Mouse (Mus musculus): ENCODE measurements around the gene Hist2h4. TPM values are rescaled to one million over a fixed set of nuclear protein-coding genes. Genes with fewer than 3 reads are reported as not detected.
"Not testable (repeated sequence)": the region's sequence is repeated elsewhere in the genome, so short reads cannot be mapped to it uniquely, and the experiment has no call there.

Gene Hist2h4
- polyA plus RNA-seq, 1 experiment from 2014 or later: 44.8 TPM

GRCm38 (mm10) chr3:96290727-96291126 lies 27.6 kb upstream of the Hist2h4 start:
- DNase-seq; H3K36me3 ChIP-seq; H3K4me3 ChIP-seq (replicated peaks); H3K27ac ChIP-seq; ATAC-seq (ENCODE audit: low read depth); H3K27me3 ChIP-seq; H3K9me3 ChIP-seq (replicated peaks); H3K4me2 ChIP-seq; H3K4me1 ChIP-seq (replicated peaks); H3K9ac ChIP-seq: not testable (repeated sequence)
- WGBS (ENCODE audit: insufficient replicate concordance): 72% methylated on average over 3 of the region's 3 CpGs

DNA sequence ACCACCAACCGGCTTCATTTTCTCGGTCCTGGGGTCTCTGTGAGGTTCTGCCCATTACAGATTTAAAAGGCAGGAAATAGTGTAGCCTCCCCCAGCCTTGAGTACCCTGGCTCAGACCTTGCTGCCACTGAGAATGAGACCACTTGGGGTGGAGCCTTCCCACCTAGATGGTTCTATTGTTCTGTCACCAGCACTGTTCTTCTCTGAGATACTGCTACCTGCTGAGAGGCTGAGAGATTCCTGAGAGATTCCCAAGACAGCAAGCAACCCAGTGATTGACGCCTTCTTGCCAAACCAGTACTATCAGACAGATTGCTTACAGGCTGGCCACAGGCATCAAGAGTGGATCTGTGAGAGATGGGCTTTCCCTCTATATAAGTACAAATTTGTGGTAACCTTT lies 26.1 kb upstream of the Hist2h4 start:
- Histone ChIP-seq H3K9ac (no peak overlapping the region), H3K4me1 (replicated peaks) (0 out of 2 replicates have a peak, but pooled peaks cover under 1% of the 10 kb centered on the region), H3K4me3 (replicated peaks) (no peak overlapping the region), H3K4me2 (no peak overlapping the region), H3K36me3 (no peaks in the 10 kb centered on the region), H3K27ac (no peak overlapping the region), H3K27me3 (peaks cover 13% of the 10 kb centered on the region), H3K9me3 (replicated peaks) (no peaks in the 10 kb centered on the region)
- WGBS (ENCODE audit: insufficient replicate concordance): 58% methylated on average over 3 of the region's 3 CpGs
- ATAC-seq (ENCODE audit: low read depth): no peak
- no peak for DNase-seq

GRCm38 (mm10) chr3:96287334-96287733 lies 24.2 kb upstream of the Hist2h4 start:
- not testable (repeated sequence) for H3K4me1 ChIP-seq (replicated peaks); H3K9me3 ChIP-seq (replicated peaks)

DNA sequence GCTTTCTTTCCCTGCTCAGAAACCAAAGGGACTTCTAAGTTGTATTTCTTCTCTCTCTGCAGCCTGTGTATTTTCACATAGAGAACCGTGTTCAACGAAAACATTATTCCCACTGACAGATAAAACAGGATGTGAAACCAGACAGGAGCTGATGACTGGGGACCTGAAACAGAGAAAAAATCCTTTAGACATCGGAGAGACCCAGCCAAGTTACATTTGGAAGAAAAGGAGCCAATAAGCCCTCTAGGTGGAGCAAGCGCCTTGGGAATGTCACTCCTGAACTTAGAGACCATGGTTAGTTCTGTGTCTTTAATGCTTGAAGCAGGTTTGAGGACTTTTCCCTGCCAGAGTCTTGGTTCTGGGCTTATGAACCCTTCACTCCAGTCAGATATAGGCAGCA lies 21.3 kb upstream of the Hist2h4 start:
- Histone ChIP-seq H3K9me3 (replicated peaks) (no peaks in the 10 kb centered on the region), H3K4me1 (replicated peaks) (0 out of 2 replicates have a peak, but pooled peaks cover 6% of the 10 kb centered on the region), H3K4me2 (peak overlapping the region; percentile 28), H3K36me3 (no peaks in the 10 kb centered on the region), H3K4me3 (replicated peaks) (no peak overlapping the region), H3K27me3 (peaks cover 39% of the 10 kb centered on the region), H3K27ac (no peak overlapping the region), H3K9ac (no peak overlapping the region)
- DNase-seq (no peak), ATAC-seq (ENCODE audit: low read depth) (no peak)
- 19% methylated on average over 4 of the region's 4 CpGs for WGBS (ENCODE audit: insufficient replicate concordance)

More at GRCm38 (mm10) chr3:96287334-96287733, 24.2 kb upstream of the Hist2h4 start:
- peaks cover 27% of the 10 kb centered on the region for H3K27me3 ChIP-seq
- H3K36me3 ChIP-seq; DNase-seq; H3K4me2 ChIP-seq; H3K9ac ChIP-seq; H3K4me3 ChIP-seq (replicated peaks); ATAC-seq (ENCODE audit: low read depth); H3K27ac ChIP-seq: not testable (repeated sequence)
- 80% methylated on average over 11 of the region's 11 CpGs for WGBS (ENCODE audit: insufficient replicate concordance)

- no peak overlapping the region for H3K4me3 ChIP-seq (replicated peaks)
- WGBS (ENCODE audit: insufficient replicate concordance): 46% methylated on average over 6 of the region's 6 CpGs
- no peak overlapping the region for H3K27ac ChIP-seq
- no peak overlapping the region for H3K4me2 ChIP-seq
- H3K4me1 ChIP-seq (replicated peaks): peaks cover 26% of the 10 kb centered on the region
- no peak overlapping the region for H3K9ac ChIP-seq
- H3K36me3 ChIP-seq: no peaks in the 10 kb centered on the region
- no peak for ATAC-seq (ENCODE audit: low read depth)
- H3K9me3 ChIP-seq (replicated peaks): no peaks in the 10 kb centered on the region
- DNase-seq: no peak
- H3K27me3 ChIP-seq: peaks cover 37% of the 10 kb centered on the region
These were observed 17.5 kb upstream of the Hist2h4 start for GRCm38 (mm10) chr3:96280660-96281059.

DNA sequence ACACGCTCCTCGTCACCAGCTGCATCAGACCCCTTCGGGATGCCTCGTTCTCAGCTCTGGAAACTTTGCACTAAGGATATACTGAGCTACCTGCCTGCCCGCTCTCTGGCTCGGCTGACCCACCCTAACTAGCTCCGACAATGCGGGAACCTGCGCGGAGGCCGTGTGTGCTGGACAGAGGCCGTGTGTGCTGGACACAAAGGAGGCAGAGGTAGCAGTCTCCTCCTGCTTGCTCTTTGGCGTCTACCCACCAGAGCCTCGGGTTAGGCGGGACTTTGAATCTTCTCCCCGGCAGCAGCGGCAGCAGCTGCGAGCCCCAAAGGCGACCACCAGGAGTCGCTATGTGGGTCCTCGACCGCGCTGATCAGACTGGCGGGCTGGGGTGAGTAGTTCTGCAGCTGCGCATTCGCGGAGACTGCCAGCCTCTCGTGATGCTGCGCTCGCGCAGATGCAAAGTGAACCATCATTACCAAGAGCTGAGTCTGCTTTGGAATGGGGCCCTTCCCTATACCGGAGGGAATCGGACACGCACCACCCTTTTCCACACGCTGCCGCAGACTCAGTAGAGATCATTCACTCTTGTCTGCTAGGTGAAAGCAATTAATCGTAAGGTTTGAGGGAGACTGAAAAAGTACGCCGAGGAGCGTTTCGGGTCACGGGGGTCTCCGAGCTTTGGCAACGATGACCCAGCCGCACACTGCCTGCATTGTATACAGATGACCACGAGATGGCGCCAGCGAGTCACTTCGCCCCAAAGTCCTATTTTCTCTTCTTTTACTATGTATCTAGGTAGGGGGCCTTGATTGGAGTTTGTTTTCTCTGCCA lies 14.9 kb upstream of the Hist2h4 start:
- Histone ChIP-seq H3K27ac (peak overlapping the region; percentile 86), H3K27me3 (peaks cover 21% of the 10 kb centered on the region), H3K4me2 (peak overlapping the region; percentile 97), H3K4me1 (replicated peaks) (peaks cover 28% of the 10 kb centered on the region), H3K4me3 (replicated peaks) (peak overlapping the region; percentile 70), H3K9me3 (replicated peaks) (no peaks in the 10 kb centered on the region), H3K36me3 (no peaks in the 10 kb centered on the region), H3K9ac (peak overlapping the region; percentile 84)
- peak; percentile 90 for ATAC-seq (ENCODE audit: low read depth)
- DNase-seq: peak; percentile 87
- WGBS (ENCODE audit: insufficient replicate concordance): under 1% methylated on average over 49 of the region's 49 CpGs

- no peaks in the 10 kb centered on the region for H3K9me3 ChIP-seq (replicated peaks)
- H3K4me1 ChIP-seq (replicated peaks): peaks cover 28% of the 10 kb centered on the region
- H3K27ac ChIP-seq: peak overlapping the region; percentile 86
- H3K27me3 ChIP-seq: peaks cover 18% of the 10 kb centered on the region
- peak; percentile 69 for ATAC-seq (ENCODE audit: low read depth)
- H3K4me3 ChIP-seq (replicated peaks): peak overlapping the region; percentile 70
- WGBS (ENCODE audit: insufficient replicate concordance): 11% methylated on average over 8 of the region's 8 CpGs
- H3K4me2 ChIP-seq: peak overlapping the region; percentile 97
- DNase-seq: peak; percentile 66
- H3K9ac ChIP-seq: peak overlapping the region; percentile 84
- H3K36me3 ChIP-seq: no peaks in the 10 kb centered on the region
These were observed 14.3 kb upstream of the Hist2h4 start for GRCm38 (mm10) chr3:96277428-96277799.

DNA sequence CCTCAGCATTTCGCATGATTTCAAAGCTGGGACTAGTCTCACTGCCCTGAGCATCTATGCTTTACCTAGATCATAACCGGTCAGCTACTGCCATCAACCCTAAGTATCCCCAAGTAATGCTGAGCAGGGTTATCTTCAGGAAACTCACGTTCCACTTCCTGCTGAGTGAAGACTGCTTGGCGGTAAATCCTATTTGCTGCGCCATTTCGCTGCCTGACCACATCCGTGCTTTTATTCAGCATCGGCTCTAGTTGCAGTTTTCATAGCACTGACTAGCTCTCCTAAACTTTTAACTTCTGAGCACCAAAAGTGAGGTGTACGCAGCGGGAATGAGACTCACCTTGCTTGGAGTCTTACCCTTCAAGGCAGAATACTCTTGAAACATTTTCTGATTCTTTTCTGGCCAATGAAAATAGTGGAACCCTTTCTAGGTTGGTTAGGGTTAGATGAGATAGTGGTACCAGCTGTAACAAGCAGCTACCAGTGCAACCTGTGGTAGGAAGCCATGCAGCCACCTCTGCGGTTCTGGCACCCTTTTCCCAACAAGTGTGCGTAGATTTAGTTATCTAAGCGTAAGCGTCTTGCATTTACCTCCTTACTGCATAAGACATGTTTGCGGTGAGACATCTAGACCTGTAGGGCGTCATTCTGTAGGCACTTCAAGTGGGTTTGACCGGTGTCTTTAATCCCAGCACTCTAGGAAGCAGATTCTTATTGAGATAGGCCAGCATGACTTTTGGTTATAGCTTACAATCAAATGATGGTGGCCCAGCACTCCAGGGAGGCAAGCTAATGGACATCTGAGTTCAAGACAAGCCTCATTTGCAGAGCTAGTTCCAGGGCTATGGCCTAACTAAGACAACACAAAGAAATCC lies 10.7 kb upstream of the Hist2h4 start:
- ATAC-seq (ENCODE audit: low read depth) (no peak), DNase-seq (peak; percentile 49)
- Histone ChIP-seq H3K4me3 (replicated peaks) (no peak overlapping the region), H3K9me3 (replicated peaks) (no peaks in the 10 kb centered on the region), H3K4me2 (no peak overlapping the region), H3K36me3 (no peaks in the 10 kb centered on the region), H3K27ac (0 out of 2 replicates have a peak overlapping the region, but pooled peaks have one; percentile 21), H3K9ac (0 out of 2 replicates have a peak overlapping the region, but pooled peaks have one; percentile 15), H3K27me3 (peaks cover 5% of the 10 kb centered on the region; the same call in 1 of the 2 replicates), H3K4me1 (replicated peaks) (peaks cover 31% of the 10 kb centered on the region)
- WGBS (ENCODE audit: insufficient replicate concordance): 50% methylated on average over 17 of the region's 17 CpGs

- no peaks in the 10 kb centered on the region for H3K36me3 ChIP-seq
- under 1% methylated on average over 45 of the region's 45 CpGs for WGBS (ENCODE audit: insufficient replicate concordance)
- ATAC-seq (ENCODE audit: low read depth): peak; percentile 85
- peak within 1 kb of the TSS; percentile 92 for H3K9ac ChIP-seq
- H3K27ac ChIP-seq: peak within 1 kb of the TSS; percentile 100
- peak within 1 kb of the TSS; percentile 66 for H3K4me3 ChIP-seq (replicated peaks)
- H3K27me3 ChIP-seq: peaks cover 5% of the 10 kb centered on the region; the same call in 1 of the 2 replicates
- H3K4me2 ChIP-seq: peak within 1 kb of the TSS; percentile 82
- no peaks in the 10 kb centered on the region for H3K9me3 ChIP-seq (replicated peaks)
- DNase-seq: peak; percentile 90
- peaks cover 45% of the 10 kb centered on the region for H3K4me1 ChIP-seq (replicated peaks)
These were observed 6.7 kb upstream of the Hist2h4 start, which contains the start of gene Hist2h2bb for GRCm38 (mm10) chr3:96269511-96270474. Hist2h2bb (plus strand) TSS chr3:96269752.

DNA sequence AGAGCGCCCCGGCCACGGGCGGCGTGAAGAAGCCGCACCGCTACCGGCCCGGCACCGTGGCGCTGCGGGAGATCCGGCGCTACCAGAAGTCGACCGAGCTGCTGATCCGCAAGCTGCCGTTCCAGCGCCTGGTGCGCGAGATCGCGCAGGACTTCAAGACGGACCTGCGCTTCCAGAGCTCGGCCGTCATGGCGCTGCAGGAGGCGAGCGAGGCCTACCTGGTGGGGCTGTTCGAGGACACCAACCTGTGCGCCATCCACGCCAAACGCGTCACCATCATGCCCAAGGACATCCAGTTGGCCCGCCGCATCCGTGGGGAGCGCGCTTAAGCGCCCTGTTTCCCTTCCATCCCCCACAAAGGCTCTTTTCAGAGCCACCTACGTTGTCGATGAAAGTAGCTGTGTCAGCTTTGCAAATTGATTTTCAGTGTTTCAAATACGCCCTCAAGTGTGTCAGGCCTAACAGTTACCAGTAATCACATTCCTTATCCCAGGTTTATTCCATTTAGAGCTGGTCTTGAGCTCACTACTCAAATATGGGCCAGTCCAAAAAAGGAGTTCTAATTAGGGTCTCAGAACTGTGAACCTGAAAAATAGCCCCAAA lies 5.8 kb upstream of the Hist2h4 start:
- not testable (repeated sequence) for H3K9me3 ChIP-seq (replicated peaks); DNase-seq; H3K27me3 ChIP-seq; H3K36me3 ChIP-seq
- peak overlapping the region; percentile 84 for H3K9ac ChIP-seq
- peak overlapping the region; percentile 100 for H3K27ac ChIP-seq
- peak overlapping the region; percentile 68 for H3K4me2 ChIP-seq
- peak overlapping the region; percentile 59 for H3K4me3 ChIP-seq (replicated peaks)
- 0% methylated on average over 9 of the region's 44 CpGs for WGBS (ENCODE audit: insufficient replicate concordance)
- H3K4me1 ChIP-seq (replicated peaks): peaks cover 52% of the 10 kb centered on the region
- ATAC-seq (ENCODE audit: low read depth): peak; percentile 37

Data from liver, embryonic 13.5 days (tissue).